Mouse (Mus musculus): ENCODE measurements at regions not wholly inside any gene's neighbourhood (a gene's known extent, or its start where the extent isn't known, plus 50 kb on each side); places are given as distances from the start of the nearest gene placed in this dataset.
A peak's percentile ranks its signal among the peaks of the same experiment; 100 is the strongest.

DNA sequence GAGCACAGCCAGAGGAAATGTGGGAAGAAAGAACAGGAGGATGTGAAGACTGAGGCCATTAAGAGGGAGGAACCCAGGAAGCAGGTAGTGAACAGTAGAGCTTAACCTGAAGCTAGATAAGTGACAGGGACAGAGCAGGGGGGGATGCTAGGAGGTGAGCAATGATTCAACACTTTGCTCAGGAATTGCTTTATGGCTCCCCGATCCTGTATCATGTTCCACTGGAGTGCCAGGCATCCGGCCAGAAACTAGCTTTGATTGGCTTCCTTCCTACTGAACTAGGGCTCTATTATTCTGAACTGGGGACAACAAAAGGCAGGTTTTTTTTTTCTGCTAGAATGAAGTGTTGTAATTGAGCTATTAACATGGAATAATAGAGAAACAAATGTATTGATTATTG, 493.1 kb upstream of the Fat3 start:
- Histone ChIP-seq H3K4me1 (ENCODE audit: control insufficient read depth, insufficient read depth, low read length) (no peaks in the 10 kb centered on the region), H3K27ac (ENCODE audit: insufficient read depth, low read depth, low read length) (no peak overlapping the region), H3K36me3 (ENCODE audit: control insufficient read depth, insufficient read depth, low read length) (no peaks in the 10 kb centered on the region), H3K4me3 (ENCODE audit: insufficient read depth, low read depth, low read length) (no peak overlapping the region), H3K27me3 (replicated peaks; ENCODE audit: control insufficient read depth, insufficient read depth, low read length) (no peaks in the 10 kb centered on the region)
- TF ChIP-seq CTCF (conservative IDR thresholded peaks at IDR 0.05; ENCODE audit: insufficient read depth, insufficient read length, low read depth, low read length) (no peak), POLR2A (IDR thresholded peaks at IDR 0.05; ENCODE audit: low read depth, low read length) (no peak)
- DNase-seq = peak; percentile 11
- WGBS = 6% methylated on average over 2 of the region's 2 CpGs

DNA sequence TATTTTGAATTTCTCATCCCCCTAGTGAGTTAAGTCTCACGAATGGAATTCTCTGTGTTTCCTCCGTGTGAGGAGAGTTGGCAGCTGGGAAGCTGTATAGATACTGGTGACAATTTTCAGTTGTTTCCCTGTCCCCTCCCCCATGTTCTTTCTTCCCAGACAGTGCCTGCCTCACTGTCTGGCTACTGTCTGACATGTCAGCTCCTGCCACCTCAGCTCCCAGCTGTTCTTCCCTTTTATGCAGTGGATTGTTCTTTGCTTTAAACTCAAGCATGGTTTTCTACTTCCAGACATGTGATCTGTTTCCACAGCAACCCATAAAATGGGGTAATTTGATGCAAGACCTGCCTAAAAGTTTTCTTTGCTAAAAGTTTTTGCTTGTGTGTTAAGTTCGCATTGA, 487.0 kb upstream of the Fat3 start:
- no peak for TF ChIP-seq CTCF (conservative IDR thresholded peaks at IDR 0.05; ENCODE audit: insufficient read depth, insufficient read length, low read depth, low read length)
- TF ChIP-seq POLR2A (IDR thresholded peaks at IDR 0.05; ENCODE audit: low read depth, low read length) = no peak
- no peak overlapping the region for H3K27ac ChIP-seq (ENCODE audit: insufficient read depth, low read depth, low read length)
- no peaks in the 10 kb centered on the region for H3K4me1 ChIP-seq (ENCODE audit: control insufficient read depth, insufficient read depth, low read length)
- no peaks in the 10 kb centered on the region for H3K36me3 ChIP-seq (ENCODE audit: control insufficient read depth, insufficient read depth, low read length)
- WGBS = 27% methylated on average over 3 of the region's 3 CpGs
- no peaks in the 10 kb centered on the region for H3K27me3 ChIP-seq (replicated peaks; ENCODE audit: control insufficient read depth, insufficient read depth, low read length)
- DNase-seq = no peak
- H3K4me3 ChIP-seq (ENCODE audit: insufficient read depth, low read depth, low read length) = no peak overlapping the region

DNA sequence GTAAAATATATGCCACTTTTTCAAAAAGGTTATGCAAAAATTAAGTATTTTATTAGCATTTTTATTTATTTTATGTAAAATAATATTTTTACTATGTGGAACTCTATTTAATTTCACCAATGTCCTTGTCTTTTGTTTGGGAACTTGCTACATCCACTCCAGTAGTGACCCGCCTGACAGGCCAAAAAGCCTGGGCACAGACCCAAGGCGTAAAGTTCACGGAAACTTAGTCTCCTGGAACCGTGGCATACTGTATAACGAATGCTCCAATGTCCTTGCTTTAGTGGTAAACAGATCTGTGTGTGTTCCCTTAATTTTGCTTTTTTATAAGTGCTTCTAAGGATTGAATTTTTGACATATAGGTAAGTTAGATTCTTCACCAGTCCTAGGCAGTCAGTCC, 476.2 kb upstream of the Fat3 start:
- WGBS = 50% methylated on average over 5 of the region's 5 CpGs
- H3K36me3 ChIP-seq (ENCODE audit: control insufficient read depth, insufficient read depth, low read length) = no peaks in the 10 kb centered on the region
- peak; percentile 92 for DNase-seq
- H3K27ac ChIP-seq (ENCODE audit: insufficient read depth, low read depth, low read length) = no peak overlapping the region
- no peak overlapping the region for H3K4me3 ChIP-seq (ENCODE audit: insufficient read depth, low read depth, low read length)
- no peaks in the 10 kb centered on the region for H3K4me1 ChIP-seq (ENCODE audit: control insufficient read depth, insufficient read depth, low read length)
- H3K27me3 ChIP-seq (replicated peaks; ENCODE audit: control insufficient read depth, insufficient read depth, low read length) = no peaks in the 10 kb centered on the region
- TF ChIP-seq POLR2A (IDR thresholded peaks at IDR 0.05; ENCODE audit: low read depth, low read length) (no peak), CTCF (conservative IDR thresholded peaks at IDR 0.05; ENCODE audit: insufficient read depth, insufficient read length, low read depth, low read length) (no peak)

DNA sequence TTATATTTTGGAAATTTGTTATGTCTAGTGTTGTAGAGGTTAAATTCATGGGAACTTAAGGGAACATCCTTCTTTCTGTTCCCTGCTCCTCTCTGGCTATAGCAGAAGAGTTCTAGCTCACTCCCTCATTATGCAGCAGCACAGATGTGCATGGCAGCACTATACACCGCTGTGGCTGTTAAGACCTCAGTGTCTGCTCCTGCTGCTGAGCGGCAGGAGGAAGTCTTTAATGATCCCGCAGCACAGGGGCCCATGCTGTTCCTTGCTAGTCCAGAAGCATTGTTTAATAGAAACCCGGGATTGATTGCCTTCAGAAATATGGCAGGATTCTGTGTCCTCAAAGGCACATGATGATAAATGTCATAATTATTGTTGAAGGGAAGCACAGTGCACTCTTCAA, 469.3 kb upstream of the Fat3 start:
- no peak for DNase-seq
- Histone ChIP-seq H3K4me3 (ENCODE audit: insufficient read depth, low read depth, low read length) (no peak overlapping the region), H3K27me3 (replicated peaks; ENCODE audit: control insufficient read depth, insufficient read depth, low read length) (no peaks in the 10 kb centered on the region), H3K4me1 (ENCODE audit: control insufficient read depth, insufficient read depth, low read length) (no peaks in the 10 kb centered on the region), H3K27ac (ENCODE audit: insufficient read depth, low read depth, low read length) (no peak overlapping the region), H3K36me3 (ENCODE audit: control insufficient read depth, insufficient read depth, low read length) (no peaks in the 10 kb centered on the region)
- TF ChIP-seq POLR2A (IDR thresholded peaks at IDR 0.05; ENCODE audit: low read depth, low read length) = no peak
- no peak for TF ChIP-seq CTCF (conservative IDR thresholded peaks at IDR 0.05; ENCODE audit: insufficient read depth, insufficient read length, low read depth, low read length)
- WGBS = 39% methylated on average over 4 of the region's 4 CpGs

DNA sequence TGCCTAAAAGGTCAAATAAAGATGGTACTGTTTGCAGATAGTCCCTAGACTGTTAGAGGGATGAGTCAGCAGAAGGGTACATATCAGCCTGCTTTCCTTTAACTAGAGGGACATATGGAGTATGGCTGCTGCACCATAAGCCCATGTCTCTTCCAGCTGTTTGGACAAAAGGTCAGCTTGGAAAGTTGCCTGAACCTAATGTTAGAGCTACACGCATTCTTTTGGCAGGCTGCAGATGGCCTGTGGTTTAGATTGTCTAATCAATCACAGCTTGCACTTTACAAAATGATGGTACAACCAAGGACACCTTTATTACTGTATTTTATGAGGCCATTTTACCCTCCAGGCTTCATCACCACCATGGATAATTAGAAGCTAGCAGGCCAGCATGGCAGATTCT, 432.5 kb upstream of the Fat3 start:
- Histone ChIP-seq H3K27me3 (replicated peaks; ENCODE audit: control insufficient read depth, insufficient read depth, low read length) (no peaks in the 10 kb centered on the region), H3K36me3 (ENCODE audit: control insufficient read depth, insufficient read depth, low read length) (no peaks in the 10 kb centered on the region), H3K27ac (ENCODE audit: insufficient read depth, low read depth, low read length) (no peak overlapping the region), H3K4me1 (ENCODE audit: control insufficient read depth, insufficient read depth, low read length) (no peaks in the 10 kb centered on the region), H3K4me3 (ENCODE audit: insufficient read depth, low read depth, low read length) (no peak overlapping the region)
- 42% methylated on average over 1 of the region's 1 CpGs for WGBS
- TF ChIP-seq CTCF (conservative IDR thresholded peaks at IDR 0.05; ENCODE audit: insufficient read depth, insufficient read length, low read depth, low read length) (no peak), POLR2A (IDR thresholded peaks at IDR 0.05; ENCODE audit: low read depth, low read length) (no peak)
- no peak for DNase-seq

DNA sequence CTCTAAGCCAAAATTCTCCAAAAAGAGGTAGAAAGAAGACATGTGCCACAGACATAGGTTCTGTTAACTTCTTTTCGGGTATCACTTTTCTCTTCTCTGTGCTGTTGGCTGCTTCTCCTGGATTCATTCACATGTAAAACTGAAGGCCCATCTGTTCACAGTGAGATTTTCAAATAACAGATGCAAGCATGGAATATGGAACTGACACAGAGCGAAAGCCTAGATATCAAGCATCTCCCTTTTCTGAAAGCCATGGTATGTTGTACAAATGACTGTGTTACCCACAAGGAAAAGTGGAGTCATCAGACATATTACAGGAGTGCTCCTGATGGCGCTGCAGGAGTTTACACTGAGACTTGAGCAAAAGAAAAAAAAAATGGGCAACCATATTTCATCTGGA, 430.5 kb upstream of the Fat3 start:
- H3K4me3 ChIP-seq (ENCODE audit: insufficient read depth, low read depth, low read length) = no peak overlapping the region
- no peaks in the 10 kb centered on the region for H3K27me3 ChIP-seq (replicated peaks; ENCODE audit: control insufficient read depth, insufficient read depth, low read length)
- 89% methylated on average over 3 of the region's 3 CpGs for WGBS
- H3K27ac ChIP-seq (ENCODE audit: insufficient read depth, low read depth, low read length) = no peak overlapping the region
- DNase-seq = no peak
- no peak for TF ChIP-seq CTCF (conservative IDR thresholded peaks at IDR 0.05; ENCODE audit: insufficient read depth, insufficient read length, low read depth, low read length)
- no peak for TF ChIP-seq POLR2A (IDR thresholded peaks at IDR 0.05; ENCODE audit: low read depth, low read length)
- no peaks in the 10 kb centered on the region for H3K4me1 ChIP-seq (ENCODE audit: control insufficient read depth, insufficient read depth, low read length)
- H3K36me3 ChIP-seq (ENCODE audit: control insufficient read depth, insufficient read depth, low read length) = no peaks in the 10 kb centered on the region

DNA sequence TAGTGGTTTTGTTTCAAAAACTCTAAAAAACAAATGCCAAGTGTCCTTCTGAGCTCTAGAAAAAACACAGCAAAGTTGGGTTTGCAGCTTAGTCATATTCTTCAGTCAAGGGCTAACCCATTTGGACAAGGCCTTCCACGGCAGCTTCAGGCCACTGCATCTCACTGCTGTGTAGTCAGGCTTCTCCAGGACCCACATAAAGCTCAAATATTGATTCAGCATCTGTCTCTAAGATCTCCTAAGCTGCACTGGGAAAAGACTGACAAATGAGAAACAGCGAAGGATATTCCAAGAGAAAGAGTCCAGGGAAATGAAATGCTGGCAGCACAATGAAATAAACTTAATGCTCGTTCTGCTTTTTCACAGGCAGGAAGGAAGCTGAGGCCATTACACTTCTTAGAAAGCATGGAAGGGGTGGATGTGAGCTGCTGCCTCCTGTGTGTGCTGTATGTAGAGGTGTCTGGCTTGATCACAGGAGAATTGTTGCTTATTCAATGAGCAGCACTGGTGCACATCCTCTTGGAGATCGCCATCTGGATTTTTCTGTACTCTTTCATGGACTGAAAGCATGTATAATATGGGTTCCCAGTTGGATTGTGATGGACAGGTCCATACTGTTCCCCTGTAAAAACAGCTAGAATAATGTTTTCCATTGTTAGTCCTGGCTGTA, 425.4 kb upstream of the Fat3 start:
- TF ChIP-seq POLR2A (IDR thresholded peaks at IDR 0.05; ENCODE audit: low read depth, low read length) = no peak
- no peak for TF ChIP-seq CTCF (conservative IDR thresholded peaks at IDR 0.05; ENCODE audit: insufficient read depth, insufficient read length, low read depth, low read length)

More for the DNA sequence above, 425.4 kb upstream of the Fat3 start:
- H3K4me3 ChIP-seq (ENCODE audit: insufficient read depth, low read depth, low read length) = no peak overlapping the region
- H3K36me3 ChIP-seq (ENCODE audit: control insufficient read depth, insufficient read depth, low read length) = no peaks in the 10 kb centered on the region
- 86% methylated on average over 4 of the region's 4 CpGs for WGBS
- no peak for DNase-seq
- no peak overlapping the region for H3K27ac ChIP-seq (ENCODE audit: insufficient read depth, low read depth, low read length)
- H3K27me3 ChIP-seq (replicated peaks; ENCODE audit: control insufficient read depth, insufficient read depth, low read length) = no peaks in the 10 kb centered on the region
- no peaks in the 10 kb centered on the region for H3K4me1 ChIP-seq (ENCODE audit: control insufficient read depth, insufficient read depth, low read length)
